Mouse (Mus musculus) myocyte (in vitro differentiated cells): Measurements from ENCODE around the gene Pkd1l2. TPM values are rescaled to one million over a fixed set of nuclear protein-coding genes. Genes with fewer than 3 reads are reported as not detected.

Experiments used
- H3K27me3 ChIP-seq: one replicate; pipeline ENCODE4 v1.6.1; 2011; ENCODE audit not compliant: control insufficient read depth, insufficient read depth, insufficient read length
- H3K36me3 ChIP-seq: one replicate; pipeline ENCODE4 v1.6.1; 2011; ENCODE audit not compliant: control insufficient read depth, insufficient read depth
- H3K4me2 ChIP-seq: one replicate; pipeline ENCODE4 v1.6.1; 2011; ENCODE audit warnings: low read depth, control low read depth
- H3K4me3 ChIP-seq: one replicate; pipeline ENCODE4 v1.5.1; 2011; ENCODE audit warnings: mild to moderate bottlenecking, control low read depth, moderate library complexity
- H3K79me2 ChIP-seq: one replicate; pipeline ENCODE4 v1.6.1; 2011; ENCODE audit not compliant: control insufficient read depth, insufficient read depth
- H3ac ChIP-seq: one replicate; pipeline ENCODE4 v1.6.1; 2011; ENCODE audit not compliant: control insufficient read depth, insufficient read length
- CEBPB ChIP-seq: IDR thresholded peaks from 2 replicates; pipeline ENCODE4 v1.6.1; 2011; ENCODE audit warnings: mild to moderate bottlenecking, moderate library complexity; ENCODE audit not compliant: poor library complexity, insufficient read depth, severe bottlenecking
- E2F4 ChIP-seq: IDR thresholded peaks from one replicate; pipeline ENCODE4 v1.6.1; 2011; ENCODE audit warnings: mild to moderate bottlenecking, control low read depth, moderate library complexity; ENCODE audit not compliant: insufficient read depth
- MAX ChIP-seq: IDR thresholded peaks from one replicate; pipeline ENCODE4 v1.6.1; 2011; ENCODE audit warnings: low read depth, mild to moderate bottlenecking, control low read depth
- MYOD1 ChIP-seq, 3 experiments: IDR thresholded peaks; one replicate each; pipeline ENCODE4 v1.6.1; 2011; ENCODE audit warnings: control low read depth in 2 of 3, low read depth in 2 of 3, mild to moderate bottlenecking in 2 of 3, moderate library complexity in 1 of 3; ENCODE audit not compliant: insufficient read length in 2 of 3, control insufficient read depth in 1 of 3
- MYOG ChIP-seq, 3 experiments: IDR thresholded peaks; one replicate each; pipeline ENCODE4 v1.6.1; 2011; ENCODE audit warnings: control low read depth in 2 of 3, low read depth in 2 of 3, mild to moderate bottlenecking in 2 of 3; ENCODE audit not compliant: insufficient read length in 2 of 3, control insufficient read depth in 1 of 3, insufficient read depth in 1 of 3
- POLR2A ChIP-seq: IDR thresholded peaks from one replicate; pipeline ENCODE4 v1.6.1; 2011; ENCODE audit warnings: low read depth, mild to moderate bottlenecking, control low read depth, moderate library complexity; ENCODE audit not compliant: insufficient read length
- POLR2AphosphoS2 ChIP-seq: IDR thresholded peaks from one replicate; pipeline ENCODE4 v1.6.1; 2011; ENCODE audit warnings: low read depth, control low read depth; ENCODE audit not compliant: insufficient read length
- REST ChIP-seq: IDR thresholded peaks from one replicate; pipeline ENCODE4 v1.6.1; 2011; ENCODE audit warnings: mild to moderate bottlenecking, control low read depth, moderate library complexity; ENCODE audit not compliant: insufficient read depth, insufficient read length
- SRF ChIP-seq: IDR thresholded peaks from one replicate; pipeline ENCODE4 v1.6.1; 2011; ENCODE audit warnings: low read depth; ENCODE audit not compliant: control insufficient read depth, insufficient read length
- TCF12 ChIP-seq: IDR thresholded peaks from one replicate; pipeline ENCODE4 v1.6.1; 2011; ENCODE audit warnings: mild to moderate bottlenecking, control low read depth; ENCODE audit not compliant: poor library complexity, insufficient read depth, severe bottlenecking
- TCF3 ChIP-seq: IDR thresholded peaks from one replicate; pipeline ENCODE4 v1.6.1; 2011; ENCODE audit warnings: low read depth, control low read depth; ENCODE audit not compliant: insufficient read length
- USF1 ChIP-seq: IDR thresholded peaks from one replicate; pipeline ENCODE4 v1.6.1; 2011; ENCODE audit warnings: low read depth, mild to moderate bottlenecking, control low read depth, moderate library complexity
- polyA plus RNA-seq: library from polyadenylated mRNA; unstranded; fragments of >200 nt; fragmentation: generic; extraction: Trizol; gene quantifications from one replicate; pipeline ENCODE4 v1.2.1, GENCODE M21; 2012; ENCODE audit warnings: missing spikeins

The Pkd1l2 gene
- polyA plus RNA-seq, 1 experiment = 0.01 TPM

DNA sequence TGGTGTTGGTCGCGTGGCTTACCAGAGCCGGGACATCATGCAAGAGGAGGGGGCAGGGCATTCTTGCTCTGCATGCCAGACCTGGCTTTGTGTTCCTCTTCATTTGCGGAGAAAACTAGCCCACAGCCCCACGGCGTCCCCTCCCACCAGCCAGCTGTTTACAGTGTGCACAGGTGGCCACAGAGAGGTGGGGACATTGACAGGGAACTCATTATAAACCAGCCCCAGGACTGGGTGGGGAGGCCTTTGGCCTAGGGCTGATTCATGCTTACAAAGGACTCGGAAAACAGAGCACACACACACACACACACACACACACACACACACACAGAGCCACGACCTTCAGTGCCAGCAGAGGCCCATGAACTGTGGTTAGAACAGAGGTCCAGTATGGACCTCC lies 30.0 kb upstream of the Pkd1l2 start:
- TF ChIP-seq MYOD1 (IDR thresholded peaks at IDR 0.05; ENCODE audit: control insufficient read depth in 1 of 3, insufficient read length in 2 of 3, low read depth in 2 of 3) (peak in 1 of 3 experiments; percentile 59), MYOG (IDR thresholded peaks at IDR 0.05; ENCODE audit: control insufficient read depth in 1 of 3, insufficient read depth in 1 of 3, insufficient read length in 2 of 3, low read depth in 2 of 3) (peak in 1 of 3 experiments; percentile 64), E2F4 (no peak), REST (no peak), SRF (no peak), TCF12 (no peak), TCF3 (no peak), POLR2A (no peak), CEBPB (no peak), POLR2AphosphoS2 (no peak), MAX (no peak), USF1 (no peak)
- Histone ChIP-seq H3K4me3 (no peak overlapping the region), H3K4me2 (no peak overlapping the region), H3ac (no peak overlapping the region), H3K79me2 (no peaks in the 10 kb centered on the region), H3K27me3 (no peaks in the 10 kb centered on the region), H3K36me3 (no peaks in the 10 kb centered on the region)

DNA sequence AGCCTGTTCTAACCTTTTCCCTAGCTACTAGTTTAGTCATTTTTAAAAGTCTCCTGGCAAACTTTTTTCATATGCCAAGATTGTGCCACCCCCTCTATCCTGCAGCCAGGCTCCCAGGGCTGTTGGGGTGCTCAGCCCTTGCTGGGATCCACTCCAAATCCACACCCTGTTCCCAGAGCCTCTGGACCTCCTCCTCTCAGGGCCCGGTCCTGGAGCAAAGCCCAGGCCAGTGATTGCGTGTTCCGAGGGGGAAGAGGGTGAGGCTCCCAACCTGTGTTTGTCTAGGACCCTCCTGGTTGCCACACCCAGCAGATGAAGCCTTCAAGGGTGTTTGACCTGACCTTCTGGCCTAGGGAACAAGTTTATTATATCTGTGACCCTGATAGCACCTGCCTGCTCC lies 29.4 kb upstream of the Pkd1l2 start:
- H3K4me2 ChIP-seq = no peak overlapping the region
- no peaks in the 10 kb centered on the region for H3K27me3 ChIP-seq
- no peaks in the 10 kb centered on the region for H3K79me2 ChIP-seq
- no peak overlapping the region for H3ac ChIP-seq
- no peaks in the 10 kb centered on the region for H3K36me3 ChIP-seq
- H3K4me3 ChIP-seq = no peak overlapping the region
- TF ChIP-seq POLR2A (no peak), REST (no peak), POLR2AphosphoS2 (no peak), TCF3 (no peak), USF1 (no peak), SRF (no peak), CEBPB (no peak), MAX (no peak), TCF12 (no peak), MYOD1 (IDR thresholded peaks at IDR 0.05; ENCODE audit: control insufficient read depth in 1 of 3, insufficient read length in 2 of 3, low read depth in 2 of 3) (no peak)

DNA sequence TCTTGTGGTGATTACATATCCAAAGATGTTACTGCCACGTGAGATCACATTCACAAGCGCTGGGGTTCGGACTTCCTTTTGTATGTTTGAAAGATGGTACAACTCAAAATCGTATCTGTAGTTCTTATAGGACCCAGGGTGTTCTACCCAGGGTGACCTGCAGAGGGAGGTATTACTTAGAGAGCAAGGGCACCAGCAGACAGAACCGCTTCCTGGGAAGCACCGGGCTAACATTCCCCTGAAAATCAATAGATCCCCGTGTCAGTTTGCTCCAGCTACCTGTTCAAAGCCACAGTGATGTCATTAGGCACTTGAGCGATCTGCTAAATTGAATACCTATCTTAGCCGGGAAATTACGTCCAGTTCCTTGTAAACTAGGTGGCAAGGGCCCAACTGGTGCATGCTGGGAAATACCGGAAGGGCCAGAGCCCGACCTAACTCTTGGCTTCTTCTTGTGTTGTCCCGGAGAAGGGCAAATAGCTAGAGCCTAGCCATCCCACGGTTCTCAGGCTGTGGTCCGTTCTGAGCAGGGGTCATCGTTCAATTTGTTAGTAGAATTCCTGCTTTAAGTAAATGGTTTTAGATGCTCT lies 27.6 kb upstream of the Pkd1l2 start:
- no peaks in the 10 kb centered on the region for H3K27me3 ChIP-seq
- peak overlapping the region; percentile 18 for H3K4me2 ChIP-seq
- no peaks in the 10 kb centered on the region for H3K36me3 ChIP-seq
- no peak overlapping the region for H3ac ChIP-seq
- no peaks in the 10 kb centered on the region for H3K79me2 ChIP-seq
- TF ChIP-seq MAX = no peak
- TF ChIP-seq CEBPB = no peak
- no peak for TF ChIP-seq REST
- TF ChIP-seq TCF3 = no peak
- no peak for TF ChIP-seq E2F4
- no peak for TF ChIP-seq TCF12
- no peak for TF ChIP-seq POLR2A
- TF ChIP-seq USF1 = no peak
- no peak for TF ChIP-seq MYOD1 (IDR thresholded peaks at IDR 0.05; ENCODE audit: control insufficient read depth in 1 of 3, insufficient read length in 2 of 3, low read depth in 2 of 3)
- TF ChIP-seq POLR2AphosphoS2 = no peak
- TF ChIP-seq MYOG (IDR thresholded peaks at IDR 0.05; ENCODE audit: control insufficient read depth in 1 of 3, insufficient read depth in 1 of 3, insufficient read length in 2 of 3, low read depth in 2 of 3) = no peak
- no peak for TF ChIP-seq SRF
- H3K4me3 ChIP-seq = no peak overlapping the region

DNA sequence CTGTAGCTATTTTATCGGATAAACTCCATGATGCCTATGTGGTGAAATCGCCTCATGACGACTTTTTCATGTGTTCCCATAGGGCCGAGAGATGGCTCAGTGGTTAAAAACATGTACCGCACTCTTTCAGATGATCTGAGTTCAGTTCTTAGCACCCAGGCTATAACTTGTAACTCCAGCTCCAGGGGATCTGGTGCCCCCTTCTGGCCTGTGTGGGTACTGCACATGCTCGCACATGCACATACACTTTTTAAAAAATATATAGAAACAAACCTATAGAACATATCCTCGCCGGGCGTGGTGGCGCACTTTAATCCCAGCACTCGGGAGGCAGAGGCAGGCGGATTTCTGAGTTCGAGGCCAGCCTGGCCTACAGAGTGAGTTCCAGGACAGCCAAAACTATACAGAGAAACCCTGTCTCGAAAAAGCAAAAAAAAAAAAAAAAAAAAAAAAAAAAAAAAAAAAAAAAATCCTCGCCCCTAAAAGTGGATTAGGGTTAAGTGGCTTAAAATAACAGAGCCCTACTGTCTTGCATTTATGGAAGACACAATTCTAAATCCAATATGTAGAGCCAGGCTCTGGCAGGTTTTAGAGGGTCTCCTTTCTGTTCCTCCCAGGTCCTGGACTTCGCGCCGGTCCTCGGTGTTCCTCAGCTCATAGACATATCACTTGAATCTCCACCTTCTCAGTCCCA lies 26.9 kb upstream of the Pkd1l2 start:
- Histone ChIP-seq H3K4me2 (no peak overlapping the region), H3K4me3 (no peak overlapping the region), H3K27me3 (no peaks in the 10 kb centered on the region), H3ac (no peak overlapping the region), H3K36me3 (no peaks in the 10 kb centered on the region), H3K79me2 (no peaks in the 10 kb centered on the region)
- no peak for TF ChIP-seq E2F4
- no peak for TF ChIP-seq POLR2A
- no peak for TF ChIP-seq TCF12
- no peak for TF ChIP-seq POLR2AphosphoS2
- no peak for TF ChIP-seq CEBPB
- no peak for TF ChIP-seq MAX

DNA sequence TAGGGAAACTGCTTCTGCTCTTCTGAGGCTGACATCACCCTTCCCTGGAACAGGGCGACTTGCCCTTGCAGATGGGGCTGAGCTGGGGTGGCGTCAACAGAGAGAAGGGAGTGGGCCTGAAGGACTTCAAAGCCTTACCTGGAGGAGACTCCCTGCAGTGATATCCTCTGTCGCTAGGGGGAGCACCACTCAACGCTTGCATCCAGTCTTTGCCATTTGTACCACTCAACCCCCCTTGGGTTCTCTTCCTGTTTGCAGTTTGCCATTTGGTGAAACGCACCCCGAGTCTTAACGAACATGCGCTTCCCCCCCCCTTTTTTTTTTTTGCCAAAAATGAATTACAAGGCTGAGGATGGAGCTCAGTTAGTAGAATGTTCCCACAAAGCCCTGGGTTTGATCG lies 25.3 kb upstream of the Pkd1l2 start:
- Histone ChIP-seq H3K4me3 (no peak overlapping the region), H3K36me3 (no peaks in the 10 kb centered on the region), H3K27me3 (no peaks in the 10 kb centered on the region), H3ac (no peak overlapping the region), H3K4me2 (no peak overlapping the region), H3K79me2 (no peaks in the 10 kb centered on the region)
- TF ChIP-seq POLR2A (no peak), E2F4 (no peak), TCF12 (no peak), SRF (no peak), MAX (no peak), TCF3 (no peak), POLR2AphosphoS2 (no peak), MYOG (IDR thresholded peaks at IDR 0.05; ENCODE audit: control insufficient read depth in 1 of 3, insufficient read depth in 1 of 3, insufficient read length in 2 of 3, low read depth in 2 of 3) (no peak), MYOD1 (IDR thresholded peaks at IDR 0.05; ENCODE audit: control insufficient read depth in 1 of 3, insufficient read length in 2 of 3, low read depth in 2 of 3) (no peak), CEBPB (no peak), USF1 (no peak), REST (no peak)
